Mouse (Mus musculus) lung, postnatal 0 days (tissue): Measurements from ENCODE around the gene Cep131.

Source experiments
- CTCF ChIP-seq: IDR thresholded peaks from 2 replicates; pipeline ENCODE4 v1.5.1; 2016; ENCODE audit warnings: antibody characterized with exemption, mild to moderate bottlenecking
- EP300 ChIP-seq: IDR thresholded peaks from 2 replicates; pipeline ENCODE4 v1.6.1; 2016; ENCODE audit warnings: antibody characterized with exemption, mild to moderate bottlenecking, control low read depth

GRCm38 (mm10) chr11:120136195-120136594 lies 49.6 kb upstream of the Cep131 start:
- TF ChIP-seq CTCF: no peak
- TF ChIP-seq EP300: no peak
